12 mouse cellular contexts compared by ENCODE assay signal in genomic region chr1:130551407-130552249, GRCm38 (mm10).
DNase-seq lines count a peak whose midpoint lies in the region; ATAC-seq lines count a peak whose summit lies in the region.
"Had no signal": no experiment of that assay in that cellular context is flagged by ENCODE, and none has a peak within 500 bp of the region (broad histone marks: within the 10 kb centered on the region; RNA-seq: fewer than 3 reads in every experiment).

No protein-coding gene starts in this region.

- H3K9ac ChIP-seq in heart, embryonic 16.5 days (ENCODE audit: low read length), result no peak overlapping the region
- no peak overlapping the region for H3K9ac ChIP-seq in limb, embryonic 15.5 days

- ATAC-seq in heart, embryonic 16.5 days (replicated peaks; ENCODE audit: extremely low read depth, insufficient read depth, low FRiP score), result 0 out of 2 replicates have a peak, but pooled peaks have one; percentile 34
- ATAC-seq in limb, embryonic 15.5 days (ENCODE audit: insufficient number of reproducible peaks, low FRiP score, low TSS enrichment, low read depth), result 0 out of 2 replicates have a peak, but pooled peaks have one; percentile 40
- ATAC-seq: forebrain, embryonic 16.5 days had no signal

- no peak for DNase-seq in heart, postnatal 25 days (ENCODE audit: low spot score)
- DNase-seq in B cell, adult 2 months, result peak; percentile 8 to 50
- peak; percentile 18 for DNase-seq in T-cell, adult 2 months (ENCODE audit: low spot score)
- DNase-seq in yolk sac, embryonic 10.5 days (ENCODE audit: low spot score), result no peak
- DNase-seq in gastrocnemius, adult 8-10 months (ENCODE audit: low spot score in 2 of 2), result no peak
- DNase-seq in left cerebral cortex, postnatal 25 days (ENCODE audit: low spot score in 2 of 2), result no peak
- DNase-seq: cerebellum, adult 11 months; retina, postnatal 1 day had no signal

- WGBS in heart, embryonic 16.5 days, result 67% methylated on average over 5 of the region's 5 CpGs
- 72% methylated on average over 5 of the region's 5 CpGs for WGBS in limb, embryonic 15.5 days

- H3K9me3 ChIP-seq in heart, embryonic 16.5 days (replicated peaks; ENCODE audit: control insufficient read depth, low read length), result no peaks in the 10 kb centered on the region
- no peaks in the 10 kb centered on the region for H3K9me3 ChIP-seq in limb, embryonic 15.5 days

- no peaks in the 10 kb centered on the region for H3K36me3 ChIP-seq in heart, embryonic 16.5 days (ENCODE audit: control insufficient read depth, insufficient read depth)
- no peaks in the 10 kb centered on the region for H3K36me3 ChIP-seq in limb, embryonic 15.5 days

- intact Hi-C loops in heart, postnatal 25 days (cut with DNase I), result no loop called here
- intact Hi-C loops in left cerebral cortex, postnatal 25 days (cut with DNase I), result no loop called here

- H3K4me2 ChIP-seq in heart, embryonic 16.5 days (ENCODE audit: low read depth, low read length), result no peak overlapping the region
- no peak overlapping the region for H3K4me2 ChIP-seq in limb, embryonic 15.5 days

- no peak overlapping the region for H3K4me3 ChIP-seq in heart, embryonic 16.5 days (ENCODE audit: low read length)
- no peak overlapping the region for H3K4me3 ChIP-seq in limb, embryonic 15.5 days

- H3K27me3 ChIP-seq in heart, embryonic 16.5 days (ENCODE audit: control insufficient read depth, insufficient read depth, low read length), result no peaks in the 10 kb centered on the region
- no peaks in the 10 kb centered on the region for H3K27me3 ChIP-seq in limb, embryonic 15.5 days

- peaks cover 4% of the 10 kb centered on the region; the same call in 1 of the 2 replicates for H3K4me1 ChIP-seq in heart, embryonic 16.5 days (ENCODE audit: control insufficient read depth, insufficient read depth, low read length)
- no peaks in the 10 kb centered on the region for H3K4me1 ChIP-seq in limb, embryonic 15.5 days

- peak overlapping the region; percentile 66 for H3K27ac ChIP-seq in heart, embryonic 16.5 days (ENCODE audit: low read length)
- no peak overlapping the region for H3K27ac ChIP-seq in limb, embryonic 15.5 days
- H3K27ac ChIP-seq: stomach, postnatal 0 days had no signal

Comparison
In these comparisons a context has a peak if more than half of its experiments do, and no peak if none do; other contexts are left out.
1. DNase-seq: peak in B cell, adult 2 months (2 of 2) and T-cell, adult 2 months (single experiment); none in heart, postnatal 25 days (single experiment), yolk sac, embryonic 10.5 days (single experiment), gastrocnemius, adult 8-10 months (0 of 2) and left cerebral cortex, postnatal 25 days (0 of 2).